Mouse (Mus musculus): ENCODE measurements around the gene Pkd1l1. TPM values are rescaled to one million over a fixed set of nuclear protein-coding genes. Genes with fewer than 3 reads are reported as not detected.

Pkd1l1 gene
- polyA plus RNA-seq, 1 experiment from 2014 or later = not detected

Other genes starting within 250 kb of the Pkd1l1 start
- 16.9 and 19.0 TPM in 2 replicates for gene Hus1, start 37.9 kb upstream of the Pkd1l1 start, polyA plus RNA-seq (2014; fragmentation: Nextera tagmentation; extraction: Ambion mirVana)
- gene Gm11992, start 75.3 kb upstream of the Pkd1l1 start, polyA plus RNA-seq (2014; fragmentation: Nextera tagmentation; extraction: Ambion mirVana) = 0.79 and 1.3 TPM in 2 replicates
- gene Sun3, start 75.7 kb upstream of the Pkd1l1 start, polyA plus RNA-seq (2014; fragmentation: Nextera tagmentation; extraction: Ambion mirVana) = 0.23 TPM in 1 of 2 replicates, not detected in the other
- gene Upp1, start 144.8 kb upstream of the Pkd1l1 start, polyA plus RNA-seq (2014; fragmentation: Nextera tagmentation; extraction: Ambion mirVana) = 7.7 and 8.8 TPM in 2 replicates
- gene Abca13, start 218.7 kb upstream of the Pkd1l1 start, polyA plus RNA-seq (2014; fragmentation: Nextera tagmentation; extraction: Ambion mirVana) = 0.01 TPM in 1 of 2 replicates, not detected in the other